Mouse (Mus musculus) kidney, adult 11 months (tissue): ENCODE measurements around the gene Prm3.

Source experiments
- DNase-seq: peaks from one replicate; pipeline ENCODE4 v3.0.0; 2022

The Prm3 gene

GRCm38 (mm10) chr16:10769661-10770060 is 21.1 kb downstream of the Prm3 start:
- DNase-seq = no peak

GRCm38 (mm10) chr16:10768821-10769220 is 21.9 kb downstream of the Prm3 start:
- DNase-seq = no peak

- peak; percentile 35 for DNase-seq
Measured at GRCm38 (mm10) chr16:10767158-10767557, 23.6 kb downstream of the Prm3 start.

- DNase-seq = no peak
Measured at GRCm38 (mm10) chr16:10764323-10764722, 26.4 kb downstream of the Prm3 start.

GRCm38 (mm10) chr16:10763540-10764264 is 27.0 kb downstream of the Prm3 start:
- DNase-seq = no peak

- no peak for DNase-seq
Measured at GRCm38 (mm10) chr16:10762569-10763180, 28.0 kb downstream of the Prm3 start.

GRCm38 (mm10) chr16:10761182-10761581 is 29.5 kb downstream of the Prm3 start:
- no peak for DNase-seq

GRCm38 (mm10) chr16:10756168-10756567 is 34.5 kb downstream of the Prm3 start:
- DNase-seq = no peak

GRCm38 (mm10) chr16:10754521-10755296 is 36.0 kb downstream of the Prm3 start:
- no peak for DNase-seq

GRCm38 (mm10) chr16:10749824-10750223 is 40.9 kb downstream of the Prm3 start:
- DNase-seq = no peak

- no peak for DNase-seq
Measured at GRCm38 (mm10) chr16:10749226-10749625, 41.5 kb downstream of the Prm3 start.

GRCm38 (mm10) chr16:10741082-10741481 is 49.6 kb downstream of the Prm3 start:
- DNase-seq = peak; percentile 47
